Mouse (Mus musculus): ENCODE measurements around the gene Sh2d1a.
A peak's percentile ranks its signal among the peaks of the same experiment; 100 is the strongest.

Gene Sh2d1a

GRCm38 (mm10) chrX:42502291-42503043 is at the start of gene Sh2d1a:
Gene Sh2d1a (plus strand): TSS chrX:42502453.
- DNase-seq (ENCODE audit: low spot score), result no peak

DNA sequence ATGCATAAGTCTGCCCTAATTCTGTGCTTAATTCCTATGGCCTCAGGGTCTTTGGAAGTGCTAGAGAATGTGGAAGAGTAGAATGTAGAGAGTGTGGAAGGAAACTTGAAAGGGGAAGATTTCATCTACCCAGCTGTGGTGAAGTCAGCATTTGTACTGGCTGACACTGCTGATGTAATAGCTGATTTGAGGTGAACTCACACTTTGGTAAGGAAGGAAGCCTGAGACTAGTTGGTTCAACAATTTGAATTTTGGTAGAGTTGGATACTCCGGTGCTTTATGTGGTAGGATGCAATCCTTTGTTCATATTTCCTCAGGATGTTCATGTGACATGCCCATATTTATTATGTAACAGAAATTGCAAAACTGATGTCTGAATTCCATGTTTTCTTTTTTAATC is 49.3 kb upstream of the Sh2d1a start:
- DNase-seq (ENCODE audit: low spot score), result no peak

DNA sequence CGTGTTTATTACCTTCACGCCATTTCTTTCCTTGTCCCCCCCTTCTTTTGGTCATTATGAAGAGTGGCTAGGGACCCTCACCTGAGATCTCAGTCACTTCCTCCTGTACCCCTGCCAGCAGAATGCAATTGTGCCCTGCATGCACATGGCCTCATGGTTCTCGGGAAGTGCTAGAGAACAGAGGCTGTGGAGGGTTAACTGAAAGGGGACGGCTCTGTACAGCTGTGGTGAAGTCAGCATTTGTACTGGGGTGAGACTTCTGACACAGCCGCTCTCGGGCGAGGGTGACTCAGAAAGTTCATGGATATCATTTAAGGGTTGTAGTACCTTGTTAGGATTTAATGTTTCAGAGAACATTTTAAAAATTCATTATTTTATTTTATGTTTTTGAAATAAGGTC is 47.7 kb upstream of the Sh2d1a start:
- DNase-seq (ENCODE audit: low spot score), result no peak

- no peak for DNase-seq (ENCODE audit: low spot score)
Observed at GRCm38 (mm10) chrX:42489446-42489845, 12.8 kb upstream of the Sh2d1a start, which contains the start of gene Tex13c2. Gene Tex13c2 (plus strand): TSS chrX:42489691.

DNA sequence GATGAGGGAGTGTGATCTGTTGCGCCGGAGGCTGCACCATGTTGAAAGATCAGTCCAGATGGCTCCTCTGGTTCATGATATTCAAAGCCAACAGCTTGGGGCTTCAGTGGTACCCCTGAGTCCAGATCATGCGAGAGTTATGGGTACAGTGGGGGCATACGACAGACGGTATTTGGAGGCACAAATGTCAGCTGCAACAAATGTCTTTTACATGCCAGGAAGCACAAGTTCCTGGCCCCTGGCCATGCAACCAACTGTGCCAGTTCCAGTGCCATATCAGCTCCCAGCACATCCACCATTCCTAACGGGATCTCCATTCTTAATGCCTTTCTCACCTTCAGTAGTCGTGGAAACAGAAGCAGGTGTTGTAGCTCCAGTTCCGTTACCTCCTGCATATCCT is 11.9 kb upstream of the Sh2d1a start:
- DNase-seq (ENCODE audit: low spot score), result no peak

DNA sequence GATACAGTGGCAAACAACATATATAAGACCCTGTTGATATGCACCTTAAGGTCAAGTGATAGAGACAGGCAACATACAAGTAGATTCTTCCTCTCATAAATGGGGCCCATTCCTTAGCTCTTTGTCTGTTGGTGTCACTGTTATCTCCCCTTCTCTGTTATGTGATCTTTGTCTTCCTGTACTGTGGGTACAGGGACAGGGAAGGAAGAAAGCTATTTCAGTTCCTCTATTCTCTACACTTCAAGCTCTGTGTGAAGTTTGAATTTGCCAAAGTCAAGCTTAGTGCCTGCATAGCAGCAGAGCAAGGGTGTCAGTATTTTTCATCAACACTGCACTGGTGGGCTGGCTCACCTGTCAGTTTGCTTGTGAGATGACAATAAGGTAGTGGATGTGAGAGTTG is 1.7 kb upstream of the Sh2d1a start:
- DNase-seq (ENCODE audit: low spot score), result no peak

GRCm38 (mm10) chrX:42511105-42511504 is 8.9 kb downstream of the Sh2d1a start:
- DNase-seq (ENCODE audit: low spot score), result no peak

- no peak for DNase-seq (ENCODE audit: low spot score)
Observed at GRCm38 (mm10) chrX:42512567-42512966, 10.3 kb downstream of the Sh2d1a start.

DNA sequence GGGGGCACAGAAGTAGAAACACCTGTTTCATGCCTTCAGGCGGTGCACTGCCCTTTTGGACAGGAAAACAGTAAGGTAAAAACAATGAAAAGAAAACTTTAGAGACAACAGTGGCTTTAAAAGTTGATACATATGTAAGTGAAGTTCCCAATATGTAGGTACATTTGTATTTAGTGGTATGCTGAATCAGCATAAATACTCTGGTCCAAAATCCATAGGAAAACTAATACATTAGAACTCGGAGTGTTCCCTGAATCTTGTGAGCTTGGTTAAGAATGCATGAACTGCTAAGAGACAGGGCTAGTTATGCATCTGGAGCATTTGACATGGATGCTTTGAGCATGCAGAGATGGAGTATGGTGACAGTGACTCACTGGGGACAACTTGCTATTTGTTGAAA is 20.6 kb downstream of the Sh2d1a start:
- no peak for DNase-seq (ENCODE audit: low spot score)

DNA sequence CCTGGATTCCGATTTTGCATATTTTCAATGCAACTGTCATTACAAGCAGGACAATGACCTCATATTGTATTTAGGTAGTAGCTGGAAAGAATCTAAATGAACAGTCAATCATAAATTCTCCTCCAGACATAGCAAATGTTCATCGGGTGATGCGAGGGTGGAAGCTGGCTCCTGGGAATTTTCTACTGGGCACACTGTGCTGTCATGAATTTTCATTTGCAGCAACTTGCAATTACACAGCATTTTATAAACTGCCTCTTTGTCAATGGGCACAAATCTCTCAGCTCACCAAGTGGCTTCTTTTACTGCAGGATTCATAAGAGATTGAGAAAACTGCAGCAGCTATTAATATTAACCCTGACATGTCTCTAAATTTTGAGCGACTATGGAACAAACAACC is 28.4 kb downstream of the Sh2d1a start:
- no peak for DNase-seq (ENCODE audit: low spot score)

- no peak for DNase-seq (ENCODE audit: low spot score)
Observed at GRCm38 (mm10) chrX:42540030-42540755, 37.9 kb downstream of the Sh2d1a start.

DNA sequence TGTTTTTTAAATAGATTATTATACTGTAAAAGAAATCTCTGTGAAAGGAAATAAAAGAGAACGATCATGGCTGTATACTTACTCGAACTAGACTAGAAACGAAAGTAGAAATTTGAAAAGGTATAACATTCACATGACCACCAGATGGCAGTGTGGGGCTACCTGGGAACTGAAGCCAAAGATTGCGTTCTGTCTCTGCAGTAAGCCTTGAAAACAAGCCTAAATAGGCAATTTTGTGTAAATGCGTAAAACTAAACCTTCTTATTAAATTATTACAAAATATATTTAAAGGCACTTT is 38.5 kb downstream of the Sh2d1a start:
- DNase-seq (ENCODE audit: low spot score), result peak; percentile 21

- DNase-seq (ENCODE audit: low spot score), result no peak
Observed at GRCm38 (mm10) chrX:42545076-42545475, 42.8 kb downstream of the Sh2d1a start.

DNA sequence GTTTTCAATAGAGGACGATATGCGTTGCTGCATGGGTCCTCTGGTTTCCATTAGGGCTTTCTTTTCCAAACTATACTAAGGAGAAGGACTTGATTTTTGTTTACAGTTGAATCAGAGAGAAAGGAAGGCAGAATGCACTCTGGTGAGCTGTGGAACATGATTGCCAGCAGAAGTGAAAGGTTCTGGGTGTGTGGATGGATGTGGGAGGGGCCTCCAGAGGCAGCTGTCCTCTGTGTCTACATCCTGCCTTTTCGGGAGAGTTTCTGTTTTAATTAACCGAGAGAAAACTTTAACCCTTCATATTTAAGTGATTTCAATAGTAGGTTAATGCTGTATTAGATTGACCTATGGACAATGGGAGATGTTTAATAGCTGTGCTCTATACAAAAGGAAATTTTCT is 46.3 kb downstream of the Sh2d1a start:
- DNase-seq (ENCODE audit: low spot score), result no peak

DNA sequence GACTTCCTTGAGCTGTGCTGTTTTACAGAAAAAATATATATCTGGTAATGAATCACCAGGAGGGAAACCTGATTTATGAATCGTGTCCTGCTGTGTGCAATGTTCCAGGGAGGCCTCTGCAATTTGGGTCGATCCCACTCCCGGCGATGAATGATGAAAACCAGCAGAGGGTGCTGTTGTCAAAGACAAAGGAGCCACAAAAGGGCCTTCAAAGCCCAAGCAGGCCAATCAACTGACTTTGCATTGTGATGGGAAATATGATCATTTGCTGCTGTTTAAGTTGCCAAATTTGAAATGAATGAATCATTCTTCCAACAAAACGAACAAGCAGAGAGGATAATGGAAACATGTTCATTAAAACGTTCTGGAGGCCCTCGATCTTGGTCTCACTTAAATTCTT is 55.0 kb downstream of the Sh2d1a start:
- no peak for DNase-seq (ENCODE audit: low spot score)

GRCm38 (mm10) chrX:42558683-42559082 is 56.4 kb downstream of the Sh2d1a start:
- DNase-seq (ENCODE audit: low spot score), result no peak
